Mouse (Mus musculus) limb, embryonic 14.5 days (tissue): ENCODE data around the gene Brpf3. TPM values are rescaled to one million over a fixed set of nuclear protein-coding genes. Genes with fewer than 3 reads are reported as not detected.
A peak's percentile ranks its signal among the peaks of the same experiment; 100 is the strongest.

Experiments
- ATAC-seq: fragments of 200-750 bp; cut with Nextera tagmentation; 2 replicates; pipeline ENCODE4 v1.8.0; 2017; ENCODE audit warnings: low read depth, moderate number of reproducible peaks, moderate TSS enrichment; ENCODE audit not compliant: low FRiP score
- DNase-seq: peaks from one replicate; pipeline ENCODE4 v3.0.0-alpha.2; 2015; ENCODE audit warnings: low spot score
- H3K27ac ChIP-seq: fragments of 300-500 bp; sonication (generic); replicated peaks from 2 replicates; pipeline ENCODE4 v1.5.1; 2014; ENCODE audit warnings: low read depth, mild to moderate bottlenecking, low read length, moderate library complexity, mixed read lengths
- H3K27me3 ChIP-seq: fragments of 300-500 bp; sonication (generic); 2 replicates; pipeline ENCODE4 v1.6.1; 2014; ENCODE audit warnings: low read length, mixed read lengths; ENCODE audit not compliant: control insufficient read depth, insufficient read depth
- H3K36me3 ChIP-seq: fragments of 300-500 bp; sonication (generic); 2 replicates; pipeline ENCODE4 v1.6.1; 2014; ENCODE audit warnings: mild to moderate bottlenecking, low read length, moderate library complexity, mixed read lengths; ENCODE audit not compliant: control insufficient read depth, insufficient read depth
- H3K4me1 ChIP-seq: fragments of 300-500 bp; sonication (generic); 2 replicates; pipeline ENCODE4 v1.6.1; 2014; ENCODE audit warnings: antibody characterized with exemption, low read length, mixed read lengths; ENCODE audit not compliant: control insufficient read depth, insufficient read depth
- H3K4me2 ChIP-seq: fragments of 300-500 bp; sonication (generic); replicated peaks from 2 replicates; pipeline ENCODE4 v1.6.1; 2014; ENCODE audit warnings: low read depth, mild to moderate bottlenecking, low read length, moderate library complexity; ENCODE audit not compliant: severe bottlenecking
- H3K4me3 ChIP-seq: fragments of 300-500 bp; sonication (generic); replicated peaks from 2 replicates; pipeline ENCODE4 v1.5.1; 2014; ENCODE audit warnings: low read length
- H3K9ac ChIP-seq: fragments of 300-500 bp; sonication (generic); 2 replicates; pipeline ENCODE4 v1.6.1; 2014; ENCODE audit warnings: mild to moderate bottlenecking, low read depth, low read length, moderate library complexity; ENCODE audit not compliant: severe bottlenecking
- H3K9me3 ChIP-seq: fragments of 300-500 bp; sonication (generic); 2 replicates; pipeline ENCODE4 v1.6.1; 2016; ENCODE audit warnings: low read length; ENCODE audit not compliant: control insufficient read depth
- POLR2A ChIP-seq: fragments of 200-500 bp; IDR thresholded peaks from 2 replicates; pipeline ENCODE4 v1.8.0; 2012; ENCODE audit warnings: inconsistent platforms, mild to moderate bottlenecking, moderate library complexity, borderline replicate concordance; ENCODE audit not compliant: insufficient read depth, insufficient read length; ENCODE audit errors: extremely low read depth
- WGBS: fragments of 180-500 bp; shearing (Covaris S2); extraction: QIAGEN DNeasy Blood & Tissue Kit; methylation state at CpG from one replicate; pipeline ENCODE4 v1.1.7; 2014; 5-methylcytosine and 5-hydroxymethylcytosine counted together
- polyA plus RNA-seq, 2 experiments: library from polyadenylated mRNA; depleted of rRNA in 1 of 2; stranded (reverse) in 1 of 2; unstranded in 1 of 2; fragments of >200 nt; fragmentation: Nextera tagmentation in 1 of 2; extraction: Ambion mirVana in 1 of 2; gene quantifications; 2 replicates each; pipeline versions ENCODE4 v1.2.1 to v1.2.3; 2012 to 2014

The Brpf3 gene
- polyA plus RNA-seq (2012; rRNA removed) (70.0 and 77.8 TPM in 2 replicates), polyA plus RNA-seq (2014; fragmentation: Nextera tagmentation; extraction: Ambion mirVana) (11.0 and 12.9 TPM in 2 replicates)

DNA sequence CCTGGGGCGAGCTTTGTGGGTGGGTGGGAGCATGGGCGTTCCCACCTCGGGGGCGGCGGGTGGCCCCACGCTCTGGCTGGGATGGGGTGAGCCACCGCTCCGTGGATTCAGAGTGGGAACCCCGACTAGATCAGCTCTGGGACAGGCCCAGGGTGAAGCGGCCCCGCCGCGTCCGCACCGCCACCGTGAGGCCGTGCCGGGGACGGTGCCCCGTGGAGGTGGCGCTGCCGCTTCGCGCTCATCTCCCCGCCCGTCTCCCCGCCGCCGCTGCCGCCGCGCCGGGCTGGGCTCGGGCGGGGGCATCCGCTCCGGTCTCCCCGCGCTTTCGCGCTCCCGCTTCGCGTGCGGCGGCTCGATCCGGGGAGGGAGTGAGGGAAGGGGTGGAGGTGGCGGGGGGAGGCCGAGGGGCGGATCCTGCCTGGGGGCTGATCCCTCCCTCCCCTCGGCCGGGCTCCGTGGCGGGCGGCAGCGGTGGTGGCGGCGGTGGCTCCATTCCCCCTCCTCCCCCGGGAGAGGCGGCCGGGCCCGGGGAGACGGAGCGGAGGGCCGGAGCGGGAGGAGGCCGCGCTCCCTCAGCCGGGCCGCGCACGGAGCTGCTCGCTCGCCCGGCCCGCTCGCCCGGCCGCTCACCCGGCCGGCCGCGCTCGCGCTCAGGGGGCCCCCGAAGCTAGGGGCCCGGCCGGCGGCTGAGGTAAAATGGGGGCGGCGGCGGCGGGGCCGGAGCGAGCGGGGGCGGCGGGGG, at the start of gene Brpf3:
Brpf3 (plus strand) TSS at position 420 of the 742 bp plus-strand sequence.
- peak within 1 kb of the TSS; percentile 76 for H3K4me3 ChIP-seq
- ATAC-seq: peak; percentile 75
- peak within 1 kb of the TSS; percentile 100 for H3K9ac ChIP-seq
- peak within 1 kb of the TSS; percentile 99 for H3K27ac ChIP-seq
- peak; percentile 75 for DNase-seq
- TF ChIP-seq POLR2A: peak; percentile 58; the same call in 1 of the 2 replicates
- peak within 1 kb of the TSS; percentile 97 for H3K4me2 ChIP-seq
- H3K27me3 ChIP-seq: no peaks in the 10 kb centered on the region
- H3K4me1 ChIP-seq: peaks cover 10% of the 10 kb centered on the region; the same call in 1 of the 2 replicates
- H3K9me3 ChIP-seq: no peaks in the 10 kb centered on the region
- peaks cover 10% of the 10 kb centered on the region; the same call in 1 of the 2 replicates for H3K36me3 ChIP-seq
- under 1% methylated on average over 19 of the region's 99 CpGs for WGBS

DNA sequence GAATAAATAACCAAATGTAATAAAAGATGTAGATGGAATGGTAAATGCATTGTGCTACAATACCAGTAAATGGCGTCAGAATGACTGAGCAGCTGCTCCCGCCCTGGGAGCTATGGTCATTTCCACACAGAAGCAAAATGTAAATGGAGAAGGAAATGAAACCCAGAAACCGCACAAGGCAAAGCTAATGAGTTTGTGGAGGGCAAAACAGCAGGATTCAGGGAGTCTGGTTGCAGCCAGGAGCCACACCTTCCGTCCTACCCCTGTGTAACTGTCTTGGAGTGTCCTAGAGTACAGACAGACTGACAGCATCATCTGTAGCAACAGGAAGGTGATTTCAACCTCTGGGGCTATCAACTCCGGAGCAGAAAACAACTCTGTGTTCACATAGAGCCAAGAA, 44.4 kb upstream of the Brpf3 start:
- H3K4me3 ChIP-seq: no peak overlapping the region
- WGBS: 45% methylated on average over 5 of the region's 5 CpGs
- H3K9me3 ChIP-seq: no peaks in the 10 kb centered on the region
- H3K9ac ChIP-seq: no peak overlapping the region
- no peaks in the 10 kb centered on the region for H3K4me1 ChIP-seq
- no peak for DNase-seq
- no peak for ATAC-seq
- H3K27me3 ChIP-seq: no peaks in the 10 kb centered on the region
- no peak overlapping the region for H3K4me2 ChIP-seq
- TF ChIP-seq POLR2A: no peak
- H3K36me3 ChIP-seq: no peaks in the 10 kb centered on the region
- H3K27ac ChIP-seq: no peak overlapping the region

DNA sequence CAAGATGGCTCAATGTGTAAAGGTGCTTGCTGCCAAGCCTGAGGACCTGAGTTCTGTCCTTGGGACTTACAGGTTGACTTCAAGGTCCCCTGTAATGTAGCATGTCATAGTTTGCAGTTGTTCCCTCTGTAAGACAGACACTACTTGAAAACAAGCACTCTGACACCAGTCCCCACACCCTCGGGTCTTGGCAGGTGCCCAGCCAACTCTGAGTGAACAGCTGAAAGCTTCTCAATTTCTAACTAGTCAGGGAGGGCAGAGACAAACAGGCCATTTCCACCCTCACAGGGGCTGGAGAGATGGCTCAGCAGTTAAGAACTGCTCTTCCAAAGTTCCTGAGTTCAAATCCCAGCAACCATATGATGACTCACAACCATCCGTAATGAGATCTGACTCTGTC, 43.4 kb upstream of the Brpf3 start:
- 83% methylated on average over 2 of the region's 2 CpGs for WGBS
- Histone ChIP-seq H3K4me3 (no peak overlapping the region), H3K9ac (no peak overlapping the region), H3K9me3 (no peaks in the 10 kb centered on the region), H3K4me1 (no peaks in the 10 kb centered on the region), H3K36me3 (no peaks in the 10 kb centered on the region), H3K4me2 (no peak overlapping the region), H3K27me3 (no peaks in the 10 kb centered on the region), H3K27ac (no peak overlapping the region)
- DNase-seq (no peak), ATAC-seq (no peak)
- TF ChIP-seq POLR2A: no peak

DNA sequence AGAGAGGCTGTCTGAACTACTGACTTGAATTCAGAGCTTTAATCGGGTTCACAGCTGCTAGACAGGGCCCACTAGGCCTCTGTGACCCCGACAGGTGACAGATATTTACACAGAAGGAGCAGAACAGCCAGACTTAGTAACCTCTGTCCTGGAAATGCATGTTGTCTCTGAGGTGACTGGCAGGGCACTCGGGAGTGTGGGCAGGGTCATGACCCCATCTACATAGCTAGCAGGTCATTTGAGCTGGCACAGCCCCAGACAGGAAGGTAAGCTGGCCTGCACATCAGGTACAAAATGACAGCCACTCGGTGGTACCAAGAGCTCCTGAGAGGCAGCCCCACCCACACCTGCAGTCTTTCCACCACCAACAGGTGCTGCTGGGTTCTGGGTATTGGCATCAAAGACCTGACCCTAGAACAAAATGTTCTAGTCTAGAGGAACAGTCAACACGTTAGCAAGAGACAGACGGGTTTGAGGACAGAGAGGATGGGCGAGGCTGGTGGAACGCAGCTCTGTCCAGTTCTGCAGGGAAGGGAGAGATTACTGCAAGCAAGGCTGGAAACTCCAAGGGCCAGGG, 40.1 kb upstream of the Brpf3 start:
- no peak overlapping the region for H3K4me2 ChIP-seq
- no peak overlapping the region for H3K9ac ChIP-seq
- H3K36me3 ChIP-seq: no peaks in the 10 kb centered on the region
- H3K27ac ChIP-seq: no peak overlapping the region
- no peaks in the 10 kb centered on the region for H3K27me3 ChIP-seq
- no peaks in the 10 kb centered on the region for H3K4me1 ChIP-seq
- ATAC-seq (no peak), DNase-seq (no peak)
- H3K4me3 ChIP-seq: no peak overlapping the region
- 71% methylated on average over 8 of the region's 8 CpGs for WGBS
- TF ChIP-seq POLR2A: no peak
- H3K9me3 ChIP-seq: no peaks in the 10 kb centered on the region

DNA sequence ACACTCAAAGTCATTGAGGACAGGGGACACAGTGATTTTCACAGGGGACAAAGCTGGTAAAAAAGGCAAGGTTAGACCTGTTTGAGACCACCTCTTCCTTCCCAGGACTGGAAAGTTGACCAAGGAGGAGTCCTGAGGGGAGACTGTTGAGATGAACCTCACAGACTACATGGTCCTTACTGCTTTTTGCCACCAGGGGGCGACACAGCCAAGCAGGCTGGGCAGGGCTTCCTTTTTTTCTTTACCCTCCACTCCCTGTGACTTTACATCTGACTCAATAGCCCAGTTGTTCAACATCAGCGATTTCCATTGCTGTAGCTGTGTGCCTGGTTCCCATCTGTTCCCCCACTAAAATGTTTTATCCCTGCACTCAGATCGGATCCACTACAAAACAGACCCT, 39.0 kb upstream of the Brpf3 start:
- no peak overlapping the region for H3K4me3 ChIP-seq
- no peaks in the 10 kb centered on the region for H3K4me1 ChIP-seq
- no peak overlapping the region for H3K4me2 ChIP-seq
- no peak for TF ChIP-seq POLR2A
- peak; percentile 49 for DNase-seq
- WGBS: 14% methylated on average over 3 of the region's 3 CpGs
- H3K9ac ChIP-seq: no peak overlapping the region
- no peak overlapping the region for H3K27ac ChIP-seq
- ATAC-seq: no peak
- no peaks in the 10 kb centered on the region for H3K36me3 ChIP-seq
- H3K27me3 ChIP-seq: no peaks in the 10 kb centered on the region
- H3K9me3 ChIP-seq: no peaks in the 10 kb centered on the region
